Mouse (Mus musculus): ENCODE measurements around the gene Pitpna.

GRCm38 (mm10) chr11:75635315-75635714 lies 47.4 kb downstream of the Pitpna start:
- TF ChIP-seq CTCF (IDR thresholded peaks at IDR 0.05; ENCODE audit: low read depth) (no peak), EP300 (IDR thresholded peaks at IDR 0.05; ENCODE audit: low read depth) (no peak)

Measured in heart, postnatal 0 days (tissue).